Mouse (Mus musculus) brain, embryonic 14.5 days (tissue): Measurements from ENCODE around the gene Pou2af1. TPM values are rescaled to one million over a fixed set of nuclear protein-coding genes. Genes with fewer than 3 reads are reported as not detected.

Experiments used
- DNase-seq: peaks from one replicate; pipeline ENCODE4 v3.0.0-alpha.2; 2011; ENCODE audit warnings: low read depth
- CTCF ChIP-seq: fragments of 200-500 bp; IDR thresholded peaks from 2 replicates; pipeline ENCODE4 v1.5.1; 2012; ENCODE audit warnings: inconsistent platforms, mild to moderate bottlenecking, moderate library complexity, borderline replicate concordance; ENCODE audit not compliant: insufficient read depth, insufficient read length; ENCODE audit errors: extremely low read depth
- POLR2A ChIP-seq: fragments of 200-500 bp; IDR thresholded peaks from 2 replicates; pipeline ENCODE4 v1.6.1; 2012; ENCODE audit warnings: mild to moderate bottlenecking, inconsistent platforms, borderline replicate concordance; ENCODE audit not compliant: poor library complexity, insufficient read depth, insufficient read length, severe bottlenecking; ENCODE audit errors: extremely low read depth
- polyA plus RNA-seq: library from polyadenylated mRNA; depleted of rRNA; stranded (reverse); fragments of >200 nt; gene quantifications from 2 replicates; pipeline ENCODE4 v1.2.3, GENCODE M21; 2012; rRNA removed

Pou2af1 gene
- polyA plus RNA-seq, result 0.13 and 0.18 TPM in 2 replicates

DNA sequence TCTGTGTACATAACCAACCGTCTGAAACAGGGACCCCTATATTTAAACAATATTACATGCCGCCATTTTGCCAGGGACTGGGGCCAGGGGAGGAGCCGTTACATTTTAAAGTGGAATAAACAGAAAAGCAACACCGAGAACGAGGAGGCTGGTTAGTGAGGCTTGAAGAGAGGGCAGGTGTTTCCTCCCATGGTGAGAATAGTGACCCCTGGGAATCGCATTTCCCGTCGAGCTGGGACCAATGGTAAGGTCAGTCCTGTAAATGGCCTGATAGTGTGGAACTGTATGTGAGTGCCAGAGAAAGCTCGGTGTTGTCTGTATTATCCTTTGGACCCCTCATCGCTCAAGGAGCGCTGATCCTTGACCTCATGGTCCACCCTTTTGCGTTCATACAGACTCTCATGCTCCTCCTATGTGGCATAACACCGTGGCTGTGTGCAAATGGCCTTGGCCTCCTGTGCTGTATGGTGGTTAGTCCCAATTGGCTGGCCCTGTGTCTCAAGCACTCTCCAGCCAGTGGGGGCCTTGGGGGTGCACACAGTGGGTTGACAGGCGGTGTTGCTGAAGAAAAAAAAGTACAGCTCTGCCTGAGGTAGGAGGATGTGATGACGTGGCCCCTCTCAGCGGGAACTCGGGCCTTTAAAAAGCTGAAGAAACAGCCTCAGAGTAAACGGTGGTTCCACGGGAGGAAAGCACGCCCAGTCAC is at the start of gene Pou2af1:
Pou2af1 (plus strand) TSS at position 686 of the 706 bp plus-strand sequence.
- DNase-seq, result no peak
- no peak for TF ChIP-seq CTCF
- no peak for TF ChIP-seq POLR2A

DNA sequence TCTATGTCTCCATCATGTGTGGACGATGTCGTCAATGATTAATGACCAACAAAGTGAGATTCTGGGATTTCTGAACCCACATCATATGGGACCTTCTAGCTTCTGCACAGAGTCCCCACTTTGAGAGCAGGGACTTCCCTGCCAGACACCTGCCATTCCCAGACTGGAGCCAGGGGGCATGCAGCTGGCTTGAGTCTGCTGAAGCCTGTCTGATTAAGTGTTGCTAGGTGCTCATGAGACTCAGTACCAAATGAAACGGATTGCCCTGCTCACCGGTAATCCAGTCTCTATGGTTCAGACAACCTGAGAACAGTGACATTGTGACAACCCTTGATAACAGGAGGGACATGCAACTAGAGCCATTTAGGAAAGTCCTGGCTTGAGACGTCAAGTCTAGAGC is 49.5 kb upstream of the Pou2af1 start:
- TF ChIP-seq CTCF, result no peak
- TF ChIP-seq POLR2A, result no peak
- peak; percentile 18 for DNase-seq

DNA sequence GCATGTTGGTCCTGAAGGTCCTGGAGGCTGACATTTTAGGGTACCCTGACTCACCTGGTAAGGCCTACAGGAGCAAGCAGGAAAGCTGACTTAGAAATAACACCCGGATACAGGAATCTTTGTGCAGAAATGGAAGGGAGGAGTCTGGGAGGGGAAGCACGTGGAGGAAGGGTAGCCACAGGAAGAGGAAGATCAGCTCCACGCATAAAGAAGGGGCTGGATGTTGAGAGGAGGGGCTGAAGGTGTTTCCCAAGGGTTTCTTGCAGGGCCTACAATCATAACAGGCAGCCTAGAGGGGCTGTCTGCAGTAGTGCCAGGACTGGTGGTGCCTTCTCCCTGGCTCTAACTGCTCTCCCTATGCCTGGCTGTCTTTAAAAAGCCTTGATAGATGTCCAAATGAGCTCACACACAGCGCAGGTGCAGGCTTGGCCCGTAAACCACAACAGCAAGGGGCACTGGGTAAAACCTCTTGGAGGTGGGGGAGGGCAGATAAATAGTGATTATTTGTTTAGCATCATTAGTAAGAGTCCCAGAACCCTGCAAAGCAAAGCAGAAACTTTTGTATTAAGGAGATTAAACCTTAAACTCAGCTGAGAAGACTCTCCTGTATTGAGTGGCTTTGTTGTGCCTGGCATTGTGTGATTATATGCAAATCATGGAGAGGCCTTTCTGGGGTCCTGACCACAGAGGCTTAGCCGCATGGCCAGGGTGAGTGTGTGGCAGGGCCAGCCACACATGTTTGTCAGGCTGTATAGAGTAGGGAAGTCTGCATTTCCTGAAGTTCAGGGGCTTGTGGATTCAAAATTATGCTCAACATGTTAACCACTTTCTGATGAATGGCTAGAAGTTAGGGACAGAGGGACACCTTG is 48.0 kb upstream of the Pou2af1 start, which contains the start of gene Gm32742:
Gm32742 (minus strand) TSS at position 206 of the 869 bp plus-strand sequence.
- TF ChIP-seq CTCF (no peak), POLR2A (no peak)
- DNase-seq, result peak; percentile 56

DNA sequence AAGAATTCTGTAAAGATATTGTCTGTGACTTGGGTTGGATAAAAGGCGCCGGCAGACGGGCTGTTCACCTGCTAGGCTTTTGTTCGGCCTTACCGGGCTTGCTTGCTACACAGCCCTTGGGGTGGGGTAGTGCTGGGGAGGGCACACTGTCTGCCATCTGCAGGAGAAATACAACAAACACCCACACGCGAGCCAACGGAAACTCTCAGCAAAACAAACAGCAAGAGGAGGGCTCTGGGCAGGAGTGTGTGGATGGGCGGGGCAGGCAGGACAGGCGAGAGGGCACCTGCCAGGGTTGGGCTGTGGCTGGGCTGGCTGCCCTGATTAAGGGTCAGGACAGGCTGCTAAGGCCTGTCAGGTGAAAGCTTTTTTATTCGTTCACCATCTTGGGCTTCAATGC is 45.6 kb upstream of the Pou2af1 start:
- DNase-seq, result peak; percentile 50
- TF ChIP-seq POLR2A (no peak), CTCF (no peak)

DNA sequence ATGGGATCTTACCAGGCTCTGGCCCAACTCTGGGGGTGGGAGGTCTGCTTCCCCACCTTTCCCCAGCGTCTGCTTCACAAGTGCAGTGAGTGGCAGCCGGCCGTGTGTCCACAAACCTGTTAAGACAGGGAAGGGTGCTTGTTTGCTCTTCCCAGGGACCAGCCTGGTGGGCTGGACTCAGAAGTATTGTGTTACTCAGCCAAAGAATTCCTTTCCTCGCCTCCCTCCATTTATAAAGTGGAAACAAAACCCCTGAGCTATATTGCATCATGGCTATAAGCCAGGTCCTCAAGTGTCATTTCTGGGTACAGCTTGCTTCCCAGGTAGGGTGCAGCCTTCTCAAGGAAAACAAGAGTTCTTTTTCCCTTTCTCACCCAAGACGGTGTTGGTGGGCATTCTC is 44.8 kb upstream of the Pou2af1 start:
- no peak for TF ChIP-seq CTCF
- TF ChIP-seq POLR2A, result no peak
- no peak for DNase-seq

DNA sequence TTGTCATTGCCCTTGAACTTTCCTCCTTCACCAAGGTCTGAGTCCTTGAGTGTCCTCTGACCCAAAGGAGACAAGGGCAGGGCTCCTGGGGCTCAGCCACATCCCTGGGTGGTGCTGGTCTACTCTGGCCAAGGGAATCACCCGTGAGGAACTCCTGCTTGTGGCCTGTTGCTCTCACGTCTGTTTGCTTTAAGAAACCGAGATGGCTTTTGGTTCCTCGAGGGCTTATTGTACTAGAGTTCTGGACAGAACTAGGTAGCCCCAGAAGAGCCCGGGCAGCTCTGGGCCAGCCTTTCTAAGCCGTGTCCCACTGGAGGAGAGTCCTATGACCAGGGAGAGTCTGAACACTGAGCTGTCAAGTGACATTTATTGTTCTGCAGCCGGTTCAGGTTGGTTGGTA is 44.4 kb upstream of the Pou2af1 start:
- TF ChIP-seq POLR2A, result no peak
- no peak for TF ChIP-seq CTCF
- DNase-seq, result no peak

DNA sequence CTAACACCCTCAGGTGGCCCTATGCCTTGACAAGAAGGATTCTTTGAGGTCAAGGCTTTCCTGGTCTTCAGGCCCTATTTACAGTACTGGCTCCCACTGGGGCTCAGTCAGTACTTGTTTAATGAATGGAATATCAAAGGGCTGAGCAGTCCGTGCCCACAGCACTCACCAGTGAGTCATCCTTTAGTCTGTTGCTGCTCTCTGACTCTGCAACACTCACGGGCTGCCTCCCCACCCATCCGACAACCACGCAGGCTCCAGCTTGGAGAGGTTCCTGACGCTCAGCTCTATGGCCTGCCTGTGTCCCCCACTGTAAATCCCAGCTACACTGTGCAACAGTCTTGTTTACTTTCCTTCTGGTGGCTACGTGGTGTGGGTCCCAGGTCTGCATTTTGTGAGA is 43.2 kb upstream of the Pou2af1 start:
- no peak for TF ChIP-seq CTCF
- DNase-seq, result no peak

DNA sequence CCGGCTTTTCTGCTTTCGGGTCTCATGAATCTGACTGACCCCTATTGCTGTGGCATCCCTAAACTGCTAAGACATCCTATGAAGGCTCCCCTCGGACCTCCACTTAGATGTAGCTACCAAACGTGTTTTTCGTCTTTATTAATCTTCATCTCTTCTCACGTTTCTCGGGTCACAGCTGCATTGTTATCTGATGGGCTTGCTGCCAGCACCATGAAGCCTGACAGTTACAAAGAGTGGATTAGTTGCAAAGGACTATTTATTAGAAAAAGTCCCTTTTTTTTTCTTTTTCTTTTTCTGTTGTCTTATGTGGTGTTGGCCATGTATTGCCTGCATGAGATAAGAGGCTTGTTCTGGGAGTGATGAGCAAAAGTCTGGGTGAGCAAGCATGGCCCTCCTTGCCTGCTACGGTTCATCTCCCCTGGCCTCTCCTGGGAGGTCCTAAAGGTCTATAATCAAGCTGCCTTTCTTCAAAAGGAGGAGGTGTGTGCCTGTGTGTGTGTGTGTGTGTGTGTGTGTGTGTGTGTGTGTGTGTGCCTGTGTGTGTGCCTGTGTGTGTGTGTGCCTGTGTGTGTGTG is 38.5 kb upstream of the Pou2af1 start:
- TF ChIP-seq CTCF (no peak), POLR2A (no peak)
- DNase-seq, result peak; percentile 20

DNA sequence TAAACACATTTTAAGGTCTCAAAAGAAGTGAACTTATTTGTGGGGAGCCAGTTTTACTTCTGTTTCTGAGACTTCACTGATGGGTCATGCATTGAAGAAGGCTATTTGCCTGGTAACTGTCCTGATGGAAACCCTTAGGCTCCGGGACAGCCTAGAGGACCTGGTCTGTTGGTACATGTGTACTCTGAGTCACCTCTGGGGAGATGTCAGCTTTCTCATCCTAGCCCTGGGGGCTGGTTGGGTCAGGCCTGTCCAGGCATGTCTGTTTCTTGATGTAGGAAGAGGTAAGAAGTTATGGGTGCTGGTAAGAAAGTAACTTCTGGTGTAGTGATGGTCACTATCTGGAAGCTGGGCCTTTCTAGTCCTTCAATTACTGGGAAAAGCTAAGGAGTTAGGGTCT is 37.8 kb upstream of the Pou2af1 start:
- DNase-seq, result no peak
- TF ChIP-seq POLR2A, result no peak
- TF ChIP-seq CTCF, result no peak

DNA sequence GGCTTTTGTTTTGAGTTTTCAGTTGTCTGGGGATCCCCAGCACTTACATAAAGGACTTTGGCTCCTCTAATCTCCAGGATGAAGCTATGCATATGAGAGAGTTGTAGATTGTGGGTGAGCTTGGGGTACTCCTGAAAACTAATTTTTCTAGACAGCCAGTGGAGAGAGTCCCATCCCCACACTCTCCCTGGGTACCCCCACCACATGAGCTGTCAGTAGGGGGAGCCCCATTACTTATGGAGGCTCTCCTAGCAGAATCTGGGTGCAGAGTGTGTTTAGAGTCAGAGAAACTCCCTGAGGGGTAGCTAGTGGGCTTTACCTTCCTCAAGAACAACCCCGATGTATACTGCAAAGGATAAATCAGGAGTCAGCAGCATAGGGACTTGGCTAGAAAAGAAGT is 35.2 kb upstream of the Pou2af1 start:
- no peak for DNase-seq
- TF ChIP-seq CTCF (no peak), POLR2A (no peak)

DNA sequence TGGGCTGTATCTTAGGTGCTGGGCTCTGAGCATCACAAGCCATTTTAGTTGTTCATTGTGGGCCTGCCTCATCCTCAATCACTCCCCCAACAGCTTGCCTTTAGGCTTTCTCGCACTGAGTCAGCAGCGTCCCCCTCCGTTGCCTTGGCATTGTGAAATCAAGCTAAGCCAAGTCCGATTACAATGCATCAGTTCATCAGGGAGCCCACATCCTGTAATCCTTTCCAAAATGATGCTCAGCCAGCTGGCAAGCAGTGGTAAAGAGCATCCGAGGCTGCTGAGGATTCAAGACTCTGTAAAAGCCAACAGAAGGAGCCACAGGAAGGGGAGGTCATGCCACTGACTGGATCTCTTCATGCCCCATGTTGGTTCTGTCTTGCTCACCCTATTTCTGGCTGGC is 32.9 kb upstream of the Pou2af1 start:
- DNase-seq, result peak; percentile 80
- TF ChIP-seq CTCF (no peak), POLR2A (no peak)

DNA sequence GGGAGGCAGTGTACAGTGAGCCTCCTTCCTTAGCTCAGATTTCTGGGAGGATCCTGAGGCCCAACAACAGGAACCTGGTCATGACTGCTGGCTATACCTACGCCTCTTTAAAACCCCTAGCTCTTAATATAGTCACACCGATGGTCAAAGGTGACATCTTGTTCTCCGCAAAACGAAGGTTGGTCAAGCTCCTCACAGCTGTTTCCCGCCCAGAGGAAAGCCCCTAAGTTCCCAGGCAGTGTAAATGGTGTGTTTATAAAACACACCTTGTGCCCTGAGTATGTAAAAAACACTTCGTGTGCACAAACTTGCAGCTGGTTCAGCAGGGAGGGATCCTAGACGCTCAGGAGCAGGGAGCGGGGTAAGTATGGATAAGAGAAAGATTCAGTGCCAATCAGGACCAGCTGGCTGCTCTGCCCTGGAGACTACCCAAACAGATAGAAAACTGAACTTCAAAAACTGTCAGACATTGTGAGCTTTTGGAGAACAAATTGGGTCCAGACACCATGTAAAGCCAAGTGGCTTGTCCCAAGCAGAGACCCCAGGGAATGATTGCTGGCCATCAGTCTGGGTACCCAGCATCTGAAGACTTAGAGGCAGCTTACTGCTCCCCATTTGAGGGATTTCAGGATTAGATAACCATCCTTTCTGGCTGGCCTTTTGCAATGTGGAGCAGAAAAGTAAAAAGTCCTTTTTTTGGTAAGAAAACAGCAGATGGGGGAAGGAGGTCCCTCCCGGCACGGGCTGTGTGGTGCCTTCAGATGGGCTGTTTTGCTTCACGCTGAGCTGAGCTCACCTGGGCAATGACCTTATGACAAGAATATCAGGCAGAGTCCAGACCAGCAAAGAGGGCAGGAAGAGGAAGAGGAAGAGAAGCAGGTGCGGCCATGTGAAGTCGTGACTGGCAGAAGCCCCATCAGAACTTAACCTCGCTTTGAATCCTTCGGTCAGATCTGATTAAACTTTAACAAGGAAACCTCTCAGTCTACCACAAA is 30.5 kb upstream of the Pou2af1 start:
- no peak for DNase-seq
- no peak for TF ChIP-seq CTCF
- no peak for TF ChIP-seq POLR2A
